Mouse (Mus musculus) heart, embryonic 13.5 days (tissue): ENCODE measurements at regions not wholly inside any gene's neighbourhood (a gene's known extent, or its start where the extent isn't known, plus 50 kb on each side); places are given as distances from the start of the nearest gene placed in this dataset.

Experiments used
- ATAC-seq: fragments of 200-750 bp; cut with Nextera tagmentation; 2 replicates; pipeline ENCODE4 v1.8.0; 2017; ENCODE audit warnings: moderate TSS enrichment; ENCODE audit not compliant: insufficient number of reproducible peaks, low FRiP score, low TSS enrichment; ENCODE audit errors: extremely low read depth
- H3K27ac ChIP-seq: fragments of 300-500 bp; sonication (generic); replicated peaks from 2 replicates; pipeline ENCODE4 v1.5.1; 2015; ENCODE audit warnings: moderate library complexity, mild to moderate bottlenecking, inconsistent platforms
- H3K27me3 ChIP-seq: fragments of 300-500 bp; sonication (generic); replicated peaks from 2 replicates; pipeline ENCODE4 v1.6.1; 2015; ENCODE audit warnings: mild to moderate bottlenecking, inconsistent platforms
- H3K36me3 ChIP-seq: fragments of 300-500 bp; sonication (generic); 2 replicates; pipeline ENCODE4 v1.6.1; 2015; ENCODE audit warnings: mild to moderate bottlenecking, inconsistent platforms
- H3K4me1 ChIP-seq: fragments of 300-500 bp; sonication (generic); 2 replicates; pipeline ENCODE4 v1.6.1; 2015; ENCODE audit warnings: inconsistent platforms
- H3K4me2 ChIP-seq: fragments of 300-500 bp; sonication (generic); 2 replicates; pipeline ENCODE4 v1.6.1; 2015; ENCODE audit warnings: inconsistent platforms, mild to moderate bottlenecking, moderate library complexity
- H3K4me3 ChIP-seq: fragments of 300-500 bp; sonication (generic); 2 replicates; pipeline ENCODE4 v1.5.1; 2015; ENCODE audit warnings: moderate library complexity, mild to moderate bottlenecking, inconsistent platforms
- H3K9ac ChIP-seq: fragments of 300-500 bp; sonication (generic); 2 replicates; pipeline ENCODE4 v1.6.1; 2015; ENCODE audit warnings: inconsistent platforms, mild to moderate bottlenecking, moderate library complexity
- H3K9me3 ChIP-seq: fragments of 300-500 bp; sonication (generic); 2 replicates; pipeline ENCODE4 v1.6.1; 2016; ENCODE audit warnings: inconsistent platforms
- WGBS: fragments of 180-500 bp; shearing (Covaris S2); methylation state at CpG from one replicate; pipeline ENCODE4 v1.1.7; 2015; ENCODE audit warnings: mixed read lengths; 5-methylcytosine and 5-hydroxymethylcytosine counted together

GRCm38 (mm10) chr11:45642142-45642756 lies 209.6 kb upstream of the Clint1 start:
- no peak for ATAC-seq
- Histone ChIP-seq H3K4me3 (no peak overlapping the region), H3K36me3 (no peaks in the 10 kb centered on the region), H3K9me3 (peaks cover 4% of the 10 kb centered on the region; the same call in 1 of the 2 replicates), H3K4me1 (no peaks in the 10 kb centered on the region), H3K9ac (no peak overlapping the region), H3K4me2 (no peak overlapping the region), H3K27ac (no peak overlapping the region), H3K27me3 (no peaks in the 10 kb centered on the region)
- WGBS, result 77% methylated on average over 9 of the region's 9 CpGs

GRCm38 (mm10) chr11:45643629-45644325 lies 208.1 kb upstream of the Clint1 start:
- Histone ChIP-seq H3K27me3 (no peaks in the 10 kb centered on the region), H3K9ac (no peak overlapping the region), H3K36me3 (no peaks in the 10 kb centered on the region), H3K27ac (no peak overlapping the region), H3K4me2 (no peak overlapping the region), H3K4me1 (no peaks in the 10 kb centered on the region), H3K4me3 (no peak overlapping the region), H3K9me3 (peaks cover 2% of the 10 kb centered on the region; the same call in 1 of the 2 replicates)
- no peak for ATAC-seq
- WGBS, result 78% methylated on average over 12 of the region's 12 CpGs

GRCm38 (mm10) chr11:45645815-45646214 lies 206.0 kb upstream of the Clint1 start:
- Histone ChIP-seq H3K27me3 (no peaks in the 10 kb centered on the region), H3K4me3 (no peak overlapping the region), H3K4me2 (no peak overlapping the region), H3K9ac (no peak overlapping the region), H3K36me3 (no peaks in the 10 kb centered on the region), H3K4me1 (no peaks in the 10 kb centered on the region), H3K27ac (no peak overlapping the region), H3K9me3 (no peaks in the 10 kb centered on the region)
- WGBS, result 70% methylated on average over 3 of the region's 3 CpGs
- no peak for ATAC-seq

GRCm38 (mm10) chr11:45647888-45648287 lies 204.0 kb upstream of the Clint1 start:
- Histone ChIP-seq H3K27me3 (no peaks in the 10 kb centered on the region), H3K4me3 (no peak overlapping the region), H3K36me3 (no peaks in the 10 kb centered on the region), H3K27ac (no peak overlapping the region), H3K9me3 (no peaks in the 10 kb centered on the region), H3K4me2 (no peak overlapping the region), H3K4me1 (no peaks in the 10 kb centered on the region), H3K9ac (no peak overlapping the region)
- WGBS, result 62% methylated on average over 3 of the region's 3 CpGs
- ATAC-seq, result no peak

- WGBS, result 82% methylated on average over 4 of the region's 4 CpGs
- no peak overlapping the region for H3K4me2 ChIP-seq
- no peaks in the 10 kb centered on the region for H3K4me1 ChIP-seq
- no peak overlapping the region for H3K9ac ChIP-seq
- no peak for ATAC-seq
- H3K36me3 ChIP-seq, result no peaks in the 10 kb centered on the region
- H3K27me3 ChIP-seq, result no peaks in the 10 kb centered on the region
- no peaks in the 10 kb centered on the region for H3K9me3 ChIP-seq
- H3K4me3 ChIP-seq, result no peak overlapping the region
- no peak overlapping the region for H3K27ac ChIP-seq
Observed at GRCm38 (mm10) chr11:45656260-45656659, 195.6 kb upstream of the Clint1 start.

GRCm38 (mm10) chr11:45670156-45670830 lies 181.6 kb upstream of the Clint1 start:
- H3K27ac ChIP-seq, result no peak overlapping the region
- H3K4me1 ChIP-seq, result no peaks in the 10 kb centered on the region
- no peaks in the 10 kb centered on the region for H3K9me3 ChIP-seq
- WGBS, result 47% methylated on average over 8 of the region's 8 CpGs
- H3K4me2 ChIP-seq, result no peak overlapping the region
- H3K36me3 ChIP-seq, result no peaks in the 10 kb centered on the region
- H3K4me3 ChIP-seq, result no peak overlapping the region
- H3K9ac ChIP-seq, result no peak overlapping the region
- ATAC-seq, result no peak
- no peaks in the 10 kb centered on the region for H3K27me3 ChIP-seq

GRCm38 (mm10) chr11:45678666-45679292 lies 173.1 kb upstream of the Clint1 start:
- 49% methylated on average over 11 of the region's 11 CpGs for WGBS
- ATAC-seq, result no peak
- Histone ChIP-seq H3K4me1 (peaks cover 14% of the 10 kb centered on the region), H3K36me3 (no peaks in the 10 kb centered on the region), H3K27me3 (no peaks in the 10 kb centered on the region), H3K4me2 (peak overlapping the region; percentile 20; the same call in 1 of the 2 replicates), H3K4me3 (no peak overlapping the region), H3K9ac (no peak overlapping the region), H3K9me3 (no peaks in the 10 kb centered on the region), H3K27ac (no peak overlapping the region; the same call in 1 of the 2 replicates)

- H3K4me3 ChIP-seq, result no peak overlapping the region
- no peaks in the 10 kb centered on the region for H3K27me3 ChIP-seq
- no peak overlapping the region for H3K4me2 ChIP-seq
- H3K9me3 ChIP-seq, result no peaks in the 10 kb centered on the region
- H3K27ac ChIP-seq, result peak overlapping the region; percentile 66
- no peak for ATAC-seq
- WGBS, result 52% methylated on average over 9 of the region's 9 CpGs
- peaks cover 19% of the 10 kb centered on the region for H3K4me1 ChIP-seq
- H3K36me3 ChIP-seq, result no peaks in the 10 kb centered on the region
- no peak overlapping the region for H3K9ac ChIP-seq
Observed at GRCm38 (mm10) chr11:45679293-45679673, 172.6 kb upstream of the Clint1 start.

GRCm38 (mm10) chr11:45685571-45685970 lies 166.3 kb upstream of the Clint1 start:
- H3K36me3 ChIP-seq, result no peaks in the 10 kb centered on the region
- no peak overlapping the region for H3K27ac ChIP-seq
- no peak for ATAC-seq
- H3K27me3 ChIP-seq, result no peaks in the 10 kb centered on the region
- H3K9ac ChIP-seq, result no peak overlapping the region
- H3K4me1 ChIP-seq, result peaks cover 25% of the 10 kb centered on the region
- H3K4me2 ChIP-seq, result no peak overlapping the region
- H3K4me3 ChIP-seq, result no peak overlapping the region
- WGBS, result 86% methylated on average over 5 of the region's 5 CpGs
- H3K9me3 ChIP-seq, result no peaks in the 10 kb centered on the region

- no peaks in the 10 kb centered on the region for H3K27me3 ChIP-seq
- H3K9me3 ChIP-seq, result no peaks in the 10 kb centered on the region
- no peaks in the 10 kb centered on the region for H3K36me3 ChIP-seq
- 6% methylated on average over 6 of the region's 6 CpGs for WGBS
- no peak overlapping the region for H3K9ac ChIP-seq
- peak; percentile 61; the same call in 1 of the 2 replicates for ATAC-seq
- H3K4me2 ChIP-seq, result no peak overlapping the region
- H3K27ac ChIP-seq, result peak overlapping the region; percentile 85
- H3K4me1 ChIP-seq, result peaks cover 11% of the 10 kb centered on the region
- H3K4me3 ChIP-seq, result no peak overlapping the region
Observed at GRCm38 (mm10) chr11:45693206-45693605, 158.6 kb upstream of the Clint1 start.

- H3K4me2 ChIP-seq, result no peak overlapping the region
- H3K9ac ChIP-seq, result no peak overlapping the region
- no peak overlapping the region for H3K27ac ChIP-seq
- no peaks in the 10 kb centered on the region for H3K36me3 ChIP-seq
- H3K9me3 ChIP-seq, result 0 out of 2 replicates have a peak, but pooled peaks cover 2% of the 10 kb centered on the region
- H3K27me3 ChIP-seq, result no peaks in the 10 kb centered on the region
- no peak overlapping the region for H3K4me3 ChIP-seq
- H3K4me1 ChIP-seq, result no peaks in the 10 kb centered on the region
- no peak for ATAC-seq
- WGBS, result 56% methylated on average over 3 of the region's 3 CpGs
Observed at GRCm38 (mm10) chr11:45701506-45701905, 150.3 kb upstream of the Clint1 start.
